Mouse (Mus musculus): ENCODE measurements around the gene Clcn2.
"Not testable (repeated sequence)": the region's sequence is repeated elsewhere in the genome, so short reads cannot be mapped to it uniquely, and the experiment has no call there.

Gene Clcn2

GRCm38 (mm10) chr16:20700036-20700435 lies 17.5 kb downstream of the Clcn2 start:
- DNase-seq, result no peak

DNA sequence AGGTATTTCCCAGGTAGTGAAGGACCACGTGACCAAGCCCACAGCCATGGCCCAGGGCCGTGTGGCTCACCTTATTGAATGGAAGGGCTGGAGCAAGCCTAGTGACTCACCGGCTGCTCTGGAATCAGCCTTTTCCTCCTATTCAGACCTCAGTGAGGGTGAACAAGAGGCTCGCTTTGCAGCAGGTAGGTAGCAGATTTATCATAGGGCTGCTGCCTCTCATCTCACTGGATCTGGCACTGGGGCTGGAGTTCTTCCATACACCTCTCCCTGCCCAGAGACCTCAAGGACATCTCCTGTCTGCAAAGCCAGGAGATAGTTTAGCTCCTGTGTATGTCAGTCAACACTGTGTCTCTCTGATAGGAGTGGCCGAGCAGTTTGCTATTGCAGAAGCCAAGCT lies 18.3 kb downstream of the Clcn2 start:
- DNase-seq, result no peak

DNA sequence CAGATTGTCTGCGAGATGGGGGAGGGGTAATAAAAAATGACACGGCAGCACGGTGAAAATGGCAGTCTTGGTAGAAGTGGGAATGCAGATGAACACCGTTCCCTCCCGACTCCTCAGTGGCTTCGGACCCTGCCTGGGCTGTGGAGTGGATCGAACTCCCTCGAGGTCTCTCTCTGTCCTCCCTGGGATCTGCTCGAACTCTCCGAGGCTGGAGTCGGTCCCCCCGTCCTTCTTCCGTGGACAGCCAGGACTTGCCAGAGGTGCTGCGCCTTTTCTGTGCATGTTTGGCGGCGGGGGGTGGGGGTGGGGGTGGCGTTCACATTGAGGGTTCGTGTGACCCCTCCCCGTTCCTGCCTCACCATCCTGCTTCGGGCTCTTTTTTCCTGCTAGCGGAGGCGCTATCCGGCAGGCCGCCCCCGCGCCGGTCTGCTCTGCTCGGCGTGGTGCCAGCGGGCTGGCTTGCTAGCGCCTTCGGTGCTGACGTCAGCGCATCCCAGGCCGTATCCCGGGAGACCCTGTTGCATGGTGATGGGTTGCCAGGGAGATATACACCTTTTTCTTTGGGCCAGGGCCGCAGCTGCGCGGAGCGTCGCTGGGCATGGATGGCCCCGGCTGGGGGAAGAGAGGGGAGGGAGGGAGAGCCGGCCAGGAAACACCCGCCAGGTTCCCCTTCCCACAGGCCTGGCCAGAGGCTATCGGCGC lies 21.8 kb downstream of the Clcn2 start:
- no peak for DNase-seq

DNA sequence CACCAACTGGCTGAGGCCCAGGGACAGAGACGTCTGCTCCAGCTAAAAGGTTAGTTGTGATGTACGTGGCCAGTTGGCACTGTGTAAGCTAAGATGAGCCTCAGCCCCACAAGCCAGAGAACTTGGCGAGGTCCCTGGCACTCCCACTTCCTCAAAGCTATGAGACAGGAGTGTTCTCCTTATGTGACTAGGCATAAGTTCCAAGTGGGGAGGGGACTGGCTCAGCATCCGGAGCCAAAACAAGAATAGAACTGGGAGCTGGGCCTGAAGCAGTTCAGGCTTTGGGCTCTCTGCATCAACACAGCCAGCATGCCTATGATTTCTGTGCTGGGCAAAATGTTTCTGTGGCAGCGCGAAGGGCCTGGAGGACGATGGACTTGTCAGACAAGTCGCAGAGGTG lies 22.8 kb downstream of the Clcn2 start:
- DNase-seq, result no peak

DNA sequence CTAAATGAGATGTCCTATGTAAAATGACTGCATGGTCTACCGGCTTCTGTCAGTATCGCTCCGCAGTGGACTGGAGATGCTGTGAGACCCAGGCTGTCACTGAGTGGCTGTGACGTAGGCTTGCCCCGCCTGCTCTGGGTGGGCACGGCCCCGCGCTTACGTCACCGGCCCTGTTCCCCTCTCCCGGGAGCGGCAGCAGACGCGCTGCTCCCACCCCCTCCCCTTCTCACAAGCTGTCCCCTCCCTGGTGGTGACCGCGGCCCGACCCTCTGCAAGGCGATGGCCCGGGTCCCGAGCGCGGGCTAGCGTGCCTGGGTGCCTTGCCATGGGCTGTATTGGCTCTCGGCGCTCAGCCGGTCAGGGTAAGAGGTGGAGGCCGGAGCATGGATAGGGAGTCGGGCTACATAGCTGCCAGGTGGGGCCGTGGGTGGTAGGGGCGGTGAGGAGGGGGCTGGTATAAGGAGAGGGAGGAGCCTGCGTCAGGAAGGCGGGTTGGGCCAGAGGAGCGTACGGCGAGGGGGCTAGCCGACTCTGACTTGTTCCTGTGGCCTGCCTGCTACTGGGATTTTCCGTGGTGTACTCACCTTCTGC lies 24.3 kb downstream of the Clcn2 start, which contains the start of gene Fam131a:
Gene Fam131a (plus strand): TSS at position 131 of the 591 bp plus-strand sequence.
- peak; percentile 72 to 73 for DNase-seq

- DNase-seq, result no peak
Measured at GRCm38 (mm10) chr16:20692241-20692965, 25.1 kb downstream of the Clcn2 start.

DNA sequence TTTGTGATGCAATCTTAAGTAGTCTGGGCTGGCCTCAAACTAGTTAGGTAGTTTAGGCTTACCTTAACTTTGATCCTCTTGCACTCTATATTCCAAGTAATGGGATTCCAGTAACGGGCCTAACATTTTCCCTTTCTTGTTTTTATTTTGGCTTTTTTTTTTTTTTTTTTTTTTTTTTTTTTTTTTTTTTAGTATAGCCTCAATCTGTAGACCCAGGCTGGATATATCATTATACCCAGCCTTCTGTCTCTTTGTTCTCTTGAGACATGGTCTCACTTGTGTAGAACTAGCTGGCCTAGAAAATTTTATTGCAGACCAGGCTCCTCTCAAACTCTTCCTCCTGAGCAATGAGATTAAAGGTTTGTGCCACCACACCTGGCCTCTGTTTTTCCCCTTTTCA lies 25.9 kb downstream of the Clcn2 start:
- no peak for DNase-seq

DNA sequence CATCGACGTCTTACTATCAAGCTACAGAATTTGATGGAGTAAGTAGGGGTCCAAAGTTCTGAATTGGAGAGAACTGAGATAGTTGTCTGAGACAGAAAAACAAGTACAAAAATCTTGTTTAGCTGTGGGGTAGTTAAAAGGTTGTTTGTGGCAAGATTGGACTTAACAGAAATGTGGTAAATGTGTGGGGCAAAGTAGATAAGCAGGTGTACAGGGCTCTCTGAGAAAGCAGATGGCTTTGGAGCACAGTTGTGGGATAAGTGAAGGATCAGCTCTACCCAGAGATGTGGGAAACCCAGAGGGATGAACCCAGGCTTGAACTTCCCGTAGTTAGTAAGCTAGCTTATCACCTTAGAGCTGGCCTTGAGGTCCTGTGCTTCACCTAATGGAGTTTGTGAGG lies 26.8 kb downstream of the Clcn2 start:
- DNase-seq, result no peak

GRCm38 (mm10) chr16:20677974-20678675 lies 39.4 kb downstream of the Clcn2 start:
- no peak for DNase-seq

GRCm38 (mm10) chr16:20677380-20677779 lies 40.2 kb downstream of the Clcn2 start:
- no peak for DNase-seq

- DNase-seq, result no peak
Measured at GRCm38 (mm10) chr16:20676702-20677101, 40.8 kb downstream of the Clcn2 start.

GRCm38 (mm10) chr16:20675213-20675612 lies 42.3 kb downstream of the Clcn2 start:
- DNase-seq, result no peak

- peak; percentile 38 to 45 for DNase-seq
Measured at GRCm38 (mm10) chr16:20673706-20674303, 43.7 kb downstream of the Clcn2 start.

DNA sequence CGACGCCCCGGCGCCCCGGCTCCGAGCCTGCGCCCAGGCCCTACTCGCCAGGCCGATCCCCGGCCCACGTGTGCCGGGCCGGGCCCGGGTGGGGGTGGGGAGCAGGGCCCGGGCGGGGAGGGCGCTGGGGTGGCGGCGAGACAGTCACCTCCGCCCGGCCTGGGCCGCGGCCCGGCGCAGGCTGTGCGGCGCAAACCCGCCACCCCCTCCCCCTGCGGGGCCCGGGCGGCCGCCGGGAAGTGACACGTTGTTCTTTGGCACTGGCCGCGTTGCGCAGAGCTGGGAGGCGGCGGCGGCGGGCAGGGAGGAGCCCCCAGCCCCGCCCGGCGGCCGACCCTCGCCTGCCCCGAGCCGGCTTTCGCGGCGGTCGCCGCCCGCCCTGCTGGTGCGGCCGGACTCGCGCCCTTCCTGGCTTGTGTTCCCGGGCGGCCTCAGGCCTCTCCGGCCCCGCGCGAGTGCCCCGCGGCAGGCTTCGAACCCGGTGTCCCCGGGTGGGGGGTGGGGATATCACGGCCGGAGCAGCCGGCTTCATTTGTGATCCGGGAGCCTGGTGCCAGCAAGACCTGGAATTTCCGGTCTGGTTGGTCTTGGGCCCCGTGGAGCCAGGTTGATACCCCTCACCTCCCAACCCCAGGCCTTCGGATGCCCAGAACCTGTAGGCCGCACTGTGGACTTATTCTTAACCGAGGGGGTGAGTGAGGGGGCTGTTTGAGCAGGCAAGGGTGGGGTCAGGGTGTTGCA lies 44.4 kb downstream of the Clcn2 start:
- DNase-seq, result peak in 1 of 2 experiments; percentile 20

GRCm38 (mm10) chr16:20672500-20672902 lies 45.0 kb downstream of the Clcn2 start:
- peak; percentile 93 to 94 for DNase-seq

DNA sequence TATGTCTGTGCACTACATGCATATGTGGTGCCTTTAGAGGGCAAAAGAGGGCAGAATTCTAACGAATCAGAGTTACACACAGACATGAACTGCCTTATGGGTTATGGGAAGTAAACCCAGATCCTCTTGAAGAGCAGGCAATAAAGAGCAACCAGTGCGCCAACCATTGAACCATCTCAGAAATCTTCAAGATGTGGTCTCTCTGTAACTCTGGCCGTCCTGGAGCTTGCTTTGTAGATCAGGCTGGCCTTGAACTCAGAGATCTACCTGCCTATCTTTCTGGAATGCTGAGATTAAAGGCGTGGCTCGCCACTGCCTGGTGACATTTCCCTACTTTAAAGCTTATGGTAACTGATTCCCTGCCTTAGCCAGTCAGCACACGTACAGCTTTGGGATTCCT lies 45.7 kb downstream of the Clcn2 start:
- no peak for DNase-seq

- DNase-seq, result no peak
Measured at GRCm38 (mm10) chr16:20670291-20670690, 47.3 kb downstream of the Clcn2 start.

DNA sequence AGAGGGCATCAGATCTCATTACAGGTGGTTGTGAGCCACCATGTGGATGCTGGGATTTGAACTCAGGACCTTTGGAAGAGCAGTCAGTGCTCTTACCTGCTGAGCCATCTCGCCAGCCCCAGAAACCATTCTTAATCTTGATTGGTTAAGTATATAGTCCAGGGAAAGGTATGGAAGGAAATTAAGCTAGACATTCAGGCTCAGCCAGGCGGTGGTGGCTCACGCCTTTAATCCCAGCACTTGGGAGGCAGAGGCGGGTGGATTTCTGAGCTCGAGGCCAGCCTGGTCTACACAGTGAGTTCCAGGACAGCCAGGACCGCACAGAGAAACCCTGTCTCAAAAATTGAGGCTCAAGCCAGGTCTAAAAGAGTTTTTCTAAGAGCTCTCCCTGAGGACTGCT lies 49.5 kb downstream of the Clcn2 start, which contains the start of gene Eif4g1:
Gene Eif4g1 (plus strand): TSS at position 301 of the 400 bp plus-strand sequence.
- not testable (repeated sequence) for DNase-seq

GRCm38 (mm10) chr16:20657661-20658060 lies 59.9 kb downstream of the Clcn2 start:
- DNase-seq, result no peak

DNA sequence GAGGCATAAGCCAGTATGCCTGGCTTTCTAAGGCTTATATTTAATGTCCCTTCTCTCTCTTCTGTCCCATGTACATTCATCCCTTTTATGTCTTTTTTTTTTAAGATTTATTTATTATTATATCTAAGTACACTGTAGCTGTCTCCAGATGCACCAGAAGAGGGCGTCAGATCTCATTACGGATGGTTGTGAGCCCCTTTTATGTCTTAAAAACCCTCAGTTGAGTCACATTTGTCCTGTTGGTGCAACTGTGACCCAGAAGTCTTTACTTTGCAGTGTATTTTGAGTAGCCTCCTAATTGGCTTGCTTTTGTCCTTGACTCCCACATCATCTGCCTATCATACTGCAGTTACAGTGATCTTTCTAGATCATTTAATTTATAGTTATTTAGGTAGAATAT lies 64.2 kb downstream of the Clcn2 start:
- DNase-seq, result peak in 1 of 2 experiments; percentile 6
